Mouse (Mus musculus): ENCODE data around the gene Nfix.
"Not testable (repeated sequence)": the region's sequence is repeated elsewhere in the genome, so short reads cannot be mapped to it uniquely, and the experiment has no call there.

Gene Nfix

DNA sequence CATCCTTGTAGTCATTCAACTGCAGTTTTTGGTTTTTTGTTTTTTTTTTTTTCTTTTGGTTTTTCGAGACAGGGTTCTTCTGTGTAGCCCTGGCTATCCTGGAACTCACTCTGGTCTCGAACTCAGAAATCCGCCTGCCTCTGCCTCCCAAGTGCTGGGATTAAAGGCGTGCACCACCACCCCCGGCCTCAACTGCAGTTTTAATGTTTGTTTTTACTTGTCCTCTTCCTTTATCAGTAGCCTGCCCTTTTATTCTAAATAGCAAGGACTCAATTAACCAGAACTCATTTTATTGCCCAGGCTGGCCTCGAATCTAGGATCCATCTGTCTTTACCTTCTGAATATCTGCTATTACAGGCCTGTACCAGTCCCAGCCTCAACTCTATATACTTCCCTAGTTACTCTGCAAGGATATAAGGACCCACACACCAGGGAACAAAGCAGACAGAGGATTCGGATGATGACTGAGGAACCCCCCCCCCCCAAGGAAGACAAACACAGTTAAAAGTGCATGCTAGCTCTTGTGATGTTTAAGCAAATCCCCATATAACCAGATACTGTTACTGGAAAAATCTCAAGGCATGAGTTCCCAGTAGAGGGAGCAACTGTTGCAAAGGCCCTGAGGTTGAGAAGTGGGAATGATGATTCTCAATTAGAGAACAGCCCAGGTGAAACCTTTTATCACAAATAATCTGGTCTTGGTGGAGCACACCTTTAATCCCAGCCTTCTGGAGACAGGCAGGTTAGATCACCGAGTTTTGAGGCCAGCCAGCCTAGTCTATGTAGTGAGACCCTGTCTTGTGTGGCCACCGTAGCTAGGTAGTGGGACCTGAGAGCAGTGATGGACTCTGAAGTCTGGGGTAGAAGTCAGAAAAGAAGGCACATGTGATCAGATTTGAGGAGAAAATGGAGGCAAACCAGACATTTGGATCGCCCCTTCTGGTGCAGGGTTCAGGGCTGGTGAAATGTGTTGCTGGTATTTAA, 32.9 kb upstream of the Nfix start:
- DNase-seq (ENCODE audit: low read depth, low spot score): no peak

DNA sequence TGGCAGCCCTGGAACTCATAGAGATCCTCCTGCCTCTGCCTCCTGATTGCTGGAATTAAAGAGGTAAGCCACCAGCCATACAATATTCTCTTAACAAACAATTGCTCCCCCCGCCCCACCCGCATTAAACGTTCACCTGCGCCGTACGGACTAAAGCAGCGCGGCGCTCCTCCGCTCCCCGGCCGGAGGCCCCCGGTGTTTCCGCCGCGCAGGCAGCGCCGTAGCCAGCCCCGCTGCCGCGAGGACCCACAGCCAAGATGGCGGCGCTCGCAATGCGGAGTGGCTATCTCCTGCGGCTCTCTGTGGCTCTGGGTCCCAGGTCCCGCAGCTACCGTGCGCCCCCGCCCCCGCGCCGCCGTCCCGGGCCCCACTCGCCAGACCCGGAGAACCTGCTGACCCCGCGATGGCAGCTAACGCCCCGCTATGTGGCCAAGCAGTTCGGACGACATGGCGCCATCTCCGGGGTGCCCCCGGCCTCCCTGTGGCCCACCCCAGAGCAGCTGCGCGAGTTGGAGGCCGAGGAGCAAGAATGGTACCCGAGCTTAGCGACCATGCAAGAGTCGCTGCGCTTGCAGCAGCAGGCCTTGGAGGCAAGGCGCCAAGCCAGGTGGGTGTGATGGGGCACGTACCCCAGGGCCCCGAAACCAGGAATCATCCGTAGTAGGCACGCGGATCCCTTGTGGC, 32.0 kb upstream of the Nfix start:
- DNase-seq (ENCODE audit: low read depth, low spot score): no peak

DNA sequence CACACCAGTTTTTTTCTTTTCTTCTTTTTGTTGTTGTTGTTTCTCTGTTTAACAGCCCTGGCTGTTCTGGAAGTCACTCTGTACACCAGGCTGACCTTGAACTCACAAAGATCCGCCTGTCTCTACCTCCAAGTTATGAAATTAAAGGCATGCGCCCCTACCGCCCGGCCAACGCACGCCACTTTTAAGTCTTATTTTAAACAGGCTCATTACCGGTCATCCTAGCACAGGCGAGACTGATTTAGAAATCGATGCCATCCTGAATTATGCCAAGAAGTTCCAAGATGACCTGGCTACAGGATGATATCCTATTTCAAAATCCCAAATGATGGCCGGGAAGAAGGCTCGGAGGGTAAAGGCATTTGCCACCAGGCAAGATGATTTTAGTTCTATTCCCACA, 31.3 kb upstream of the Nfix start, which contains the start of gene Gadd45gip1:
Gene Gadd45gip1, plus strand, starts transcription at position 33 of the 400 bp plus-strand sequence.
- DNase-seq (ENCODE audit: low read depth, low spot score): no peak

DNA sequence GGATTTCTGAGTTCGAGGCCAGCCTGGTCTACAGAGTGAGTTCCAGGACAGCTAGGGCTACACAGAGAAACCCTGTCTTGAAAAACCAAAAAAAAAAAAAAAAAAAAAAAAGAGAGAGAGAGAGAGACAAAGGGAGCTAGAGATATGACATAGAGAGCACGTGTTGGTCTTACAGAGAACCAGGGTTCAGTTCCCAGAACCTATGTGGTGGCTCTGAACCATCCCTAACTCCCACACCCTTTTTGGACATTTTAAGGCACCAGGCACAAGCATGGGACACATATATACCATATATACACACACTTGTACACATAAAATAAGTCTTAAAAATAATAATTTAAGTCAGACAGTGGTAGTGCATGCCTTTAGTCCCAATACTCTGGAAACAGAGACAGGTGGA, 26.4 kb upstream of the Nfix start:
- DNase-seq (ENCODE audit: low read depth, low spot score): not testable (repeated sequence)

DNA sequence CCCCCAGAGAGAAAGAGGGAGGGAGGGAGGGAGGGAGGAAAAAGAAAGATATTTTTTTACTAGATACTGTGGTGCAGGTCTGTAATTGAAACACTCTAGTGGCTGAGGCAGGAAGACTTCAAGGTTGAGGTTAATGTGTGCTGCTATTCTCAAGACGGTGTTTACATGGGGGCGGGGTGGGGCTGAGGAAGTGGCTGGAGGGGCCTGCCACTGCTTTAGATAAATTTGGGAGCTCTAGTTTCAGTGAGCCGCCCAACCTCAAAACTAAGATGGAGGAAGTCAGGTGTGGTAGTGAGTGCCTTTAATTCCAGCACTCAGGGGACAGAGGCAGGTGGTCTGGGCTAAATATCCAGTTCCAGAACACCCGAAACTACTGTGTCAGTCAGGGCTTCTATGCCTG, 25.5 kb upstream of the Nfix start:
- DNase-seq (ENCODE audit: low read depth, low spot score): no peak

DNA sequence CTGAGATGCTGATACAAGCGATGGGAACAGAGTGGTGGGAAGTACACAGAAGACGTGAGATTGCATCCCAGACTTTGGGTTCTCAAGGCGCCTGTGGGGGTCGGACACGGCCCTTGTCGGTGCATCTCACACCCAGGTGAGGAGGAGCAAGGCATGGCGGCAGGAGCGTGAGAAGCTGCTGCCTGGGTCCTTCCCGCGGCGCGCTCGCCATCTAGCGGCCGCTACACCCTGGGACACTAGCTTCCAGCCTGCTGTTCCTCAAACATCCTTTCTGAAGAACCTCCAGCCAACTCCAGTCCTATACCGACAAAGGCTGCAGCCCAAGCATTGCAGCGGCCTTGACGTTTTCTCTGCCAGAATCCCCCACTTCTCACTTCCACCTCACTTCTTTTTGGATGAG, 23.5 kb upstream of the Nfix start:
- no peak for DNase-seq (ENCODE audit: low read depth, low spot score)

DNA sequence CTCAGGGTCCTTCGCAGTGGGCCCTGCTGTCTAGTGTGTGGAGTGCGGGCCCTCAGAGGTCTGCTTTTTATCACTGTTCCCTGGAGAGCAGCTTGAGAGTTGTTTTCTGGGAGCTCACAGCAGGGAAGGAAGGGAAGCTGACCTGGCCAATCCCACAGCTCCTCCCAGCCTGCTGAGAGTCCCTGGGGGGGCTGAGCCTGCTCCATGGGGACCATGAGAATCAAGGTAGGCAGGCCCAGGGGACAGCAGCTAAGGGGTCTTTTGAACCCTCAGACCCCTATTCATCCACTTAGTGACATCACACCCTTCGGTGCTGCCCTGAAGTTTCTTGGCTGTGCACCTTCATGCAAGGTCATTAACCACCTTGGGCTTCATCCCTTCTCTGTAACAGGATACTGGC, 22.6 kb upstream of the Nfix start, which contains the start of gene Dand5:
Gene Dand5, minus strand, starts transcription at position 101 of the 400 bp plus-strand sequence.
- DNase-seq (ENCODE audit: low read depth, low spot score): no peak

DNA sequence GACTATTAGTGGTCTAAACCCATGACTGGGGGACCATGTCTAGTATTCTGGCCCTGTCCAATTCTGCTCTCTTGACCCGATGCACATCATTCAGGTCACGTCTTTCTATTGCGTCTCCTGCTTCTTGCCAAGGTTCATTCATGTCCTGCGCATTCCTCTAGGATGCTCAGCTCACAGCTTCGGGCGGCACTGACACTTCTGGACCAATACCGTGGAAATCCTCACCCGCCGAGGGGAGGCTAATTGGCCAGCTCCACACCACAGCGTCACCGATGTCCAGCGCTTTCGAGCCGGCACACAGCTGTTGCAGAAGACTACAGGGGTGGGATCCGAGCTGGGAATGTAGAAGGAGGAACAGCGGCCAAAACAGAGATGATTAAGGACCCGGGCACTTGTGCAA, 16.0 kb upstream of the Nfix start:
- no peak for DNase-seq (ENCODE audit: low read depth, low spot score)

DNA sequence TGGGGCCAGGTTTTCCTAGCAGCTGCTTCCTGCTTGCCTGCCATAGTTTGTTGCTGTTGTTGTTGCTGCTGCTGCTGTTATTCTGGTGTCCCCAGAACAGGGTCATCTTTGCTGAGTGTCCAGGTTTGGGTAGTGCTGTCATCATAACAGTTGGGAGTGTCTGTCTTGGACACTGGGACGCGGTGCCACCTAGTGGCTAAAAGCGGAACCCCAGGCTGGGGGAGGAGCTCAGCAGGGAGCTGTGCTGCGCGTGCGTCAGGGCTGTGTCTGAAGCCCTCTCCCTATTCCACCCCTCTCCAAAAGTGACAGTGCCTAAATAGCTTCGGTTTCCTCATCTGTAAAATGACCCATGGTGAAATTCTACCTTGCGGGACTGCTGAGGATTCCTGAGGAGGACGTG, 15.4 kb upstream of the Nfix start:
- DNase-seq (ENCODE audit: low read depth, low spot score): peak; percentile 84

DNA sequence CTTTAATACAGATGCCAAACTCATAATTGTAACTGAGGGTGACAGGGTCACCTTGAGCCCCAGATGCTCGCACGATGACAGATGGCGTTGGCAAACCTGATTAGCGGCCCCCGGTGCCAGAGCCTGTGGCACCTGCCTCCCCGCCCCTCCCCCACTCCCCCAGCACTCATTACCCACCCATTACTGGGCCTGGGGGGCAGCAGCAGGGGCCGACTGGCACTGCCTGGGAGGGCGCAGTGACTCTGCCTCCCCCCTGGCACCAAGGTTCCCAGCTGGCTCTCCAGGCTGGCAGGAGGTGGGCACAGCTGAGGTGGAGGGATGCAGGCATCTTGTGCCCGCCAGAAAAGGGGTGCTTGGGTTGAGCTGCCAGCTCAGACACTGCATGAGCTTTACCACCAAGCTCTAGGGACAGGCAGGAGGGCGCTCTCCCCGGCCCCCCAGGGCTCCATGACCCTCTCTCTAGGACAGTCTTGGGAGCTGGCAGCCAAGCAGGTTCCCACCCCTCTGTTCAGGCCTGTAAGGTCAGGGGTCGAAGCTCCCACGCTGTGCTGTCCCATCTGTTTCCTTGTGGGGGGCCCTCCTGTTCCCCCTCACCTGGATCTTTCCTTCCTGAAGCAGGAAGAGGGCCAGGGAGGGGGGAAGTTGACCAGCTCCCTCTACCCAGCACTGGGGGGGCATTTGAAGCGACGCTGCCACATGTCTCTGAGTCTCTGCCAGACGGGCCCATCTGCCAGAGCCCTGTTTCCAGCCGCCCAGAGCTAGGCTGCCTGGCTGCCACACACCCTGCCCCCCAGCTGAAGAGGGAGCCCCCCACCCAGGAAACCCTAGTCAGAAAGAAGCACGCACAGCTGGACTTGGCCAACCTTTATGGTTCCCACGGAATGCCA, 14.7 kb upstream of the Nfix start:
- DNase-seq (ENCODE audit: low read depth, low spot score): no peak

DNA sequence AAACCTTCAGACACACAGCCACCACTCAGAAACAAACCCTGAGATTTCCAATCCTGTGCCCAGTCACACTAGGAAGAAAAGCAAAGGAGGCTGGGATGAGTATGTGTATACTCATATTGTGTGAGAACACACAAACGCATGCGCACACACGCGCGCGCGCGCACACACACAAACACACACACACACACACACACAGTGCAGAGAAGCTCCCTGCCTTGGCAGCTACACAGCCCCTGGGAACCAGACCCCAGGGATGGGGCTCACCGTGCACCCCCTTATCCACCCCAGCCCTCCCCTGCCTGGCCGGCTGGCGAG, 14.1 kb upstream of the Nfix start:
- no peak for DNase-seq (ENCODE audit: low read depth, low spot score)

DNA sequence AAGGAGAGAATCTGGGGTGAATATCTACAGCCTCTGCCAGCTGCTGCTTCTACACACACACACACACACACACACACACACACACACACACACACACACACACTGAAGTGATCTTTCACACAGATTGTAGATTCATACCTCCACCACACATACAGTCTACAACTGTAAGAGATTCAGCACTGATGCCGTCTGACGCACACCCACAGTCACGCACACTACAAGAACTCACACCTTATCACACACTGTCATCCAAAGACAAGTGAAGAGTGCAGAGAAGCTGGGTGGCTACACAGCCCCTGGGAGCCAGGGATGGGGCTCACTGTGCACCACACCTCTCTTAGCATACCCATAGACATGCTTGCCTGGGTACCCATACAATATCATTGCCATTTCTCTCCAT, 13.7 kb upstream of the Nfix start:
- no peak for DNase-seq (ENCODE audit: low read depth, low spot score)

DNA sequence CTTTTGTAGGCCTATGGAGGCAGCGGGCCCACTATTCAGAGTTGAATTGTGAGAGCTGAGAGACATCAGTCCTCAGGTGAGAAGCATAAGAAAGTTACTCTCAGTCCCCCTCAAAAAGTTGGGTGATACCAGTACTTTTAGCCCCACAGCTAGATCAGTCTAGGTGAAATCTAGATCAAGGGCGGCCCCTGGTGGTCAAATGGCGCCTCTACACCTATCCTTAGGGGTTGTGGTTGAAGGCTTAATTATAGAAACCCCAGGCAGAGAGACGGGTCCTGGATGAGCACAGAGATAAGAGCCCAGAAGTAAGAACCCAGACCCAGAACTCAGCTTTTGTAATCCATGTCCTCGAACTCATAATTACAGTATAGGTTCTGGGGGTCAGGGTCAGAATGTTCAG, 12.9 kb upstream of the Nfix start:
- DNase-seq (ENCODE audit: low read depth, low spot score): no peak

DNA sequence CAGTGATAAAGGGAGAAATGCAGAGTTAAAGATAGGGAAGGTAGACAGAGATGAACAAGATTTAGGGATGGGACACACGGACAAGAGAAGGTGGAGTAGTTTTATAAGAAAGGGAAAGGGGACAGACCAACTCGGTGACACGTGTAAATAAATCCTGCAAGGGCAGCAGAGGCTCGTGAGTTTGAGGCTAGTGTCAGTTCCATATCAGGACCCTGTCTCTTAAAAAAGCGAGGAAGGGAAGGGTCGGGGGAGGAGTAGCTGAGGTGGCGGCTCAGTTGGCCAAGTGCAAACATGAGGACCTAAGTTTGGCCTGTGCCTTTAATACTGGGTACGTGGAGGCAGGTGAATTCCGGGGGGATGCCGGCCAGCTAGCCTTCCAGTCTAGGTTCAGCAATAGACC, 11.2 kb upstream of the Nfix start:
- no peak for DNase-seq (ENCODE audit: low read depth, low spot score)

DNA sequence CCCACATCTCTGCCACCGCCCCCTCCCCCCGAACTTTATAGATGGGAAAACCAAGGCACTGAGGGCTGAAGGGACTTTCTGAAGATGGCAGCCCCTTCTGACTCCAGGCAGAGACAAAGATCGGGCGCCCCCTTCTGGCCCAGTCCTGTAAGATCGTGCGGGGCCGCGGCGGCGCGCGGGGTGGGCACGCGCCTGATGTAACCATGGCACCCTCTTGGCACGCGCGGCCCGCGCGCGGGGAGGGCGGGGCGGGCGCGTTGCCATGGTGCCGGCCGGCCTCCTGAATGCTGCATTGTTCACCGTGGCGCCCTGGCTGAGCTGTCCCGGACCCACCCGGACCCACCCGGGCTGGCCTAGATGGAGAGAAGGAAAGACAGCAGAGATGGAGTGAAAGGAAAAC, 10.8 kb upstream of the Nfix start:
- DNase-seq (ENCODE audit: low read depth, low spot score): peak; percentile 78

DNA sequence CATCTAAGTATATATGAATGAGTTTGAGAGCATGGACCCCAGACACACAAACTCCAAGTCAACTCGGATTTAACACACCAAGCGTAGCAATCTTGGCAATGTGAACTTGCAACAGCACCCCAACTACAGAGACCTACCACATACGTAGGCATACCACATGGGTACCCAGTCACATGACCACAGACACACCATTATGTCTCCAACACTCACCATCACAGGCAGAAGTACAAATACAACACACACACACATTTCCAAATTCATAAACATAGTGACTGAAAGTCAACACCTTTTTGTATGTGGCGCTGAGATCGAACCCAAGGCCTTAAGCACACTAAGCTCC, 9.8 kb upstream of the Nfix start:
- no peak for DNase-seq (ENCODE audit: low read depth, low spot score)

DNA sequence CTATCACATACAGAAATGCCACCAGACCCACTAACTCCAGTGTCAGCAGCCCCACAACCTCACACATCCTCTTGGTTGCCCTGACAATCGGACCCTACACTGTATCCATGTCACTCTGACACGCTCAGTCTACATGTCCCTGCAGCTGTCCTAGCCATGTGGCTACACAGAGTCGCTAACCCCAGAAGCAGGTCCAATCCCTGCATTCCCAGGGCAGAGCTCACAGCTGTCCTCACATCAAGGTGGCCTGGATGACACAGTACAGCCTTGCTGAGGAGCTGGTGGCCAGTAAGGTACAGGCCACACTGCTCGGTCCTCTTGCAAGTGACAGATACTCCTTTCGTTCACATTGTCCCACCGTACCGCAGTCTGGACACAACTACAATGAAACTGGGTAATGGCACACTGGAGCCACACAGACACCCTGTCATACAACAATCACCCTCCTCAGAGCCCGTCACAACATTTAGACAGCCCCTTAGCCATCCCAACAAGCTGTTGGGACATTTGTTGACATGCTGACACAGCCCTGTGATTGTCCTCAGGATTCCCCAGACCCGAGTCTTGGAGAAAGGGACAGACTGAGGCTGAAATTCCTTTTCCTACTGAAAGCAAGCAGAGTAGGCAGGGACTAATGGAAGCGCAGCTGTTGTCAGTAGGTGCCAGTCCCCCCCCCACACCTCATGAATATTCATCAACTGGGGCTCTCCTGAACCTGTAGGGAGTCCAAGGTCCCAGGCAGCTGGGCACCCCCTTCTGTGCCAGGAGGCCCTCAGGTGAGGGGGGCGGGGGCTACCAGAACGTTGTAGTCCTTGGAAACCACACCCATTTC, 9.2 kb upstream of the Nfix start:
- DNase-seq (ENCODE audit: low read depth, low spot score): no peak

DNA sequence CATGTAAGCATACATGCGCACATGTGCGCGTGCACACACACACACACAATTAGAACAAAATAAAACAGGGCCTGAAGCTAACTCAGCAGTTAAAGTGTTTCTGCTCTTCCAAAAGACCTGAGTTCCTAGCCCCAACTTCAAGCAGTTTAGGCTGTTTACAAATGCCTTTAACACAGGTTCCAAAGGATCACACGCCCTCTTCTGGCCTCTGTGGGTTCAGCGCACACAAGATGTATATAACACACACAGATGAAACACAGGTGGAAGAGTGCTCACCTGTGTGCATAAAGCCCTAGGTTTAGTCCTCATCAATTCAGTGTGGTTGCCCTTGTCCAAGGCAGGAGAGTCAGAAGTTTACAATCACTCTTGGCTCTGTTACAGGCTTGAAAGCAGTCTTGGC, 5.9 kb upstream of the Nfix start:
- no peak for DNase-seq (ENCODE audit: low read depth, low spot score)

DNA sequence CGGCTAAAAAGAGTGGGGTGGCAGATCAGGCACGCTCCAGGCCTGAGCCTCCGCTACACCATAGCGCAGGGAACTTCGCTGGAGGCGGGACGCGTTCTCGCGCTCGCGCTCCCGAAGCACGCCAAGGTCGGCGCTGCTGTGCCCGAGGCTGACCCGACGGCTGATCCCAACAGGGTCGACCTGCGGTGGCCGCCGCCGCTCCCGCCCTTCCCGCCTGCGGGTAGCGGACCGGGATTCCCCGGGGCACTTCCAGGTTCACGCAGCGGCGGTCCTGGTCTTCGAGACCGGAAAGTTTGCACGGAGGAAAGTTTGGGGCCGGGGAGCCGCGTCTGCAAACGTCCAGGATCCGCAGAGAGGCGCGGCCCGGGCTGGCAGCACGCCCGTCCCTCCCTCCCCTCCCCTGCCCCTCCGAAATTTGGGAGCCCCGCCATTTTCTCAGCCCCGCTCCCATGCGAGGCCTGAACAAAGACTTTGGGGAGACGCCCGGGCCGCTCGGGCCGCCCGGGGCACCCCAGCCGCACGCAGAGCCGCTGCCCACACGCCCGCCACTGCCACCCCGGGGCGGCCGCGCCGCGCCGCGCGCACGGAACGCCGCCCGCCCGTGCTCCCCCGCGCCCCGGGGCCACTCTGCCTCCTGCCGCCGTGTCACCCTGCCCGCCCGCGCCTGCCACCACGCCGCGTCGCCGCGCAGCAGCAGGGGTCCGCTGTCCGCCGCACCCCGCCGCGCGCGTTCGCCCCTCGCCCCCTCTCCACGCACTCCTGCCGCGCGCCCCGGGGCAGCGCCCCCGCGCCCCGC, 810 bp downstream of the Nfix start:
- DNase-seq (ENCODE audit: low read depth, low spot score): no peak

DNA sequence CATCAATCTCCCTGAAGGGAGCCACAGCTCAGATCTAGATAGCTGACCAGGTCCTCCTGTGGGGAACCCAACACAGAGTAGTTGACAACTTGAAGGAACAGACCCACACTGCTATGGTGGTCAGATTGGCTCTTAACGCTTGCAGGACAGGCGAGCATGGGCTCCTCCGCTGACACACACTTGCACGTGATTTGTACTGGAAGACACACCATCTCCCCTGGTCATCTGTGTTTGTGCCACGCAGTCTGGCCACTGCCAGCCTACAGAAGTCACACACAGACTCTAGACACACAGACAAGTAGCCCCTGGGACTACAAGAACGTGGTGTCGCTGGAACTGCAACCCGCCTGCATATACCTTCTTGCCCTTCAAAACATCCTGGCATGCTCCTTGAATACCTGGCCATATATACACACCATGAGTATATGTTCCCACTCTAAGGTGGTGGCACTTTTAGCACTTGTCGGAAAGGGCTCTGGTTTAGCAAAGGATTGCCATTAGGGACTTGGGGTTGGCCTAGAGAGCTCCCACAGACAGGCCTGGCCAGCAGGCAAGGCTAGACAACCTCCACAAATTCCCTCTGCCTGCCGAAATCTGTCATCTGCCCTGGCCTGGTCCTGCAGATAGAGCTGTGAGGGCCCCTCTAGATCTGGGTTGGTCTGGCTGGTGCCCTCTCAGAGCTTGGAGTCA, 1.6 kb downstream of the Nfix start:
- DNase-seq (ENCODE audit: low read depth, low spot score): no peak
